Mouse (Mus musculus) limb, embryonic 11.5 days (tissue): ENCODE data around the gene Itga4. TPM values are rescaled to one million over a fixed set of nuclear protein-coding genes. Genes with fewer than 3 reads are reported as not detected.
A peak's percentile ranks its signal among the peaks of the same experiment; 100 is the strongest.

ENCODE experiments used
- ATAC-seq: fragments of 200-750 bp; cut with Nextera tagmentation; 2 replicates; pipeline ENCODE4 v1.8.0; 2017; ENCODE audit warnings: low read depth; ENCODE audit not compliant: insufficient number of reproducible peaks, low FRiP score, low TSS enrichment
- DNase-seq: peaks from one replicate; pipeline ENCODE4 v3.0.0-alpha.2; 2015; ENCODE audit warnings: low spot score
- H3K27ac ChIP-seq: fragments of 300-500 bp; sonication (generic); replicated peaks from 2 replicates; pipeline ENCODE4 v1.5.1; 2014; ENCODE audit warnings: low read depth, mild to moderate bottlenecking, low read length
- H3K27me3 ChIP-seq: fragments of 300-500 bp; sonication (generic); 2 replicates; pipeline ENCODE4 v1.6.1; 2014; ENCODE audit warnings: mild to moderate bottlenecking, low read length, mixed read lengths; ENCODE audit not compliant: control insufficient read depth, insufficient read depth
- H3K36me3 ChIP-seq: fragments of 300-500 bp; sonication (generic); 2 replicates; pipeline ENCODE4 v1.6.1; 2014; ENCODE audit warnings: mild to moderate bottlenecking, low read length, moderate library complexity, mixed read lengths; ENCODE audit not compliant: control insufficient read depth, insufficient read depth
- H3K4me1 ChIP-seq: fragments of 300-500 bp; sonication (generic); 2 replicates; pipeline ENCODE4 v1.6.1; 2014; ENCODE audit warnings: low read length, mixed read lengths; ENCODE audit not compliant: control insufficient read depth, insufficient read depth
- H3K4me2 ChIP-seq: fragments of 300-500 bp; sonication (generic); 2 replicates; pipeline ENCODE4 v1.6.1; 2014; ENCODE audit warnings: low read depth, mild to moderate bottlenecking, moderate library complexity; ENCODE audit not compliant: severe bottlenecking
- H3K4me3 ChIP-seq: fragments of 300-500 bp; sonication (generic); 2 replicates; pipeline ENCODE4 v1.5.1; 2014; ENCODE audit warnings: low read depth, low read length
- H3K9ac ChIP-seq: fragments of 300-500 bp; sonication (generic); 2 replicates; pipeline ENCODE4 v1.6.1; 2014; ENCODE audit warnings: mild to moderate bottlenecking, low read length
- H3K9me3 ChIP-seq: fragments of 300-500 bp; sonication (generic); 2 replicates; pipeline ENCODE4 v1.6.1; 2016; ENCODE audit warnings: low read length; ENCODE audit not compliant: control insufficient read depth
- WGBS: fragments of 180-500 bp; shearing (Covaris S2); extraction: QIAGEN DNeasy Blood & Tissue Kit; methylation state at CpG from one replicate; pipeline ENCODE4 v1.1.7; 2014; 5-methylcytosine and 5-hydroxymethylcytosine counted together
- polyA plus RNA-seq: library from polyadenylated mRNA; unstranded; fragments of >200 nt; fragmentation: Nextera tagmentation; extraction: Ambion mirVana; gene quantifications from 2 replicates; pipeline ENCODE4 v1.2.1, GENCODE M21; 2014

Itga4 gene
- polyA plus RNA-seq, 1 experiment from 2014 or later = 7.8 TPM

DNA sequence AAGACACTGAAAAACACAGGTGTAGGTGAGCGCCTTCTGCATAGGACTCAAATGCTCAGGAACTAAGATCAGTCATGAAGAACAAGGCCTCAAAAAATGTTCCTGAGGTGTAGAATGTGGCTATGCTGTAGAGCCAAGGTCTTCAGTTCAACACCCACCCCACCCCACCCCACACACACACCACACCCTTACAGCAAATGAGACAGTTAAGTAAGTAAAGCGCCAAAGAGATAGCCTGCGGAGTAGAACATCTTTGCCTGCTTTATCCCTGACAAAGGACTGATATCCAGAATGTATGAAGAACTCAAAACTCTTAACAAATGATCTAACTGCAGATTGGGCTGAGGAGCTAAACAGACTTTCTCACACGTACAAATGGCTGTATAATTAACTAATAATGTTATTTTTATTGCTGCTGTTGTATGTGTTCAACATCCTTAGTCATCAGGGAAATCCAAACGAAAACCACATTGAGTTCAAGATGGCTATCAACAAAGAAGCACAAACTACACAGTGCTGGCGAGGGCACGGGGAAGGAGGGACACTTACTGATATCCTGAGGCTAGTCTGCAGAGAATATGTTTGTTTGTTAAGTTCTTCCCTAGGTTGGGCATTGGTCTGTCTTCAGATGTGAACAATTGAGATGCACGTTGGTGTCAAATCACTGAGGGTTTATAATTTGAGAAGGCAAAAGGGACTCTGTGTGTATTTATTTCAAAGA is 19.3 kb upstream of the Itga4 start:
- no peak overlapping the region for H3K9ac ChIP-seq
- no peaks in the 10 kb centered on the region for H3K27me3 ChIP-seq
- DNase-seq = no peak
- WGBS = 78% methylated on average over 8 of the region's 8 CpGs
- H3K4me2 ChIP-seq = no peak overlapping the region
- H3K9me3 ChIP-seq = no peaks in the 10 kb centered on the region
- H3K4me3 ChIP-seq = no peak overlapping the region
- no peak overlapping the region for H3K27ac ChIP-seq
- H3K4me1 ChIP-seq = no peaks in the 10 kb centered on the region
- H3K36me3 ChIP-seq = no peaks in the 10 kb centered on the region
- ATAC-seq = no peak

DNA sequence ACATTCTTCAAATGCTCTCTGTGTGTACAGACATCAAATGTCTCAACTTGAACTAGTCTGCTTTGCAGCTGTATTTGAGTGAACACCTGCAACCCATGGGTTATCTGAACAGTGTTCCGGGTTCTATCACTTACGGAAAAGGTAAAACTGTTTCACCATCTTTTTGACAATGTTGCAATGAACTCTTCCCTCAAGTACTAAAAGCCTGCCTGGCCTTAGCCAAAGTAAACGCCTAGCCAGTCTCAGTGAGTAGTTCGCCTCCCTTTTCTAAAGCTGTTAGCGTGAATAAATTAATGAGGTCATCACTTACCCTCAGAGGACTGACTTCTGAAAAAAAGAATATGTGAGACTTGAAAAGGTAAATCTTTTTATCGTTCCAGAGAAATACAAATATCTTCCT is 18.0 kb upstream of the Itga4 start:
- no peaks in the 10 kb centered on the region for H3K36me3 ChIP-seq
- H3K27ac ChIP-seq = no peak overlapping the region
- no peaks in the 10 kb centered on the region for H3K27me3 ChIP-seq
- H3K4me1 ChIP-seq = peaks cover 4% of the 10 kb centered on the region; the same call in 1 of the 2 replicates
- H3K4me3 ChIP-seq = no peak overlapping the region
- no peak for ATAC-seq
- no peak for DNase-seq
- 77% methylated on average over 6 of the region's 6 CpGs for WGBS
- H3K9ac ChIP-seq = no peak overlapping the region
- H3K9me3 ChIP-seq = no peaks in the 10 kb centered on the region
- no peak overlapping the region for H3K4me2 ChIP-seq

DNA sequence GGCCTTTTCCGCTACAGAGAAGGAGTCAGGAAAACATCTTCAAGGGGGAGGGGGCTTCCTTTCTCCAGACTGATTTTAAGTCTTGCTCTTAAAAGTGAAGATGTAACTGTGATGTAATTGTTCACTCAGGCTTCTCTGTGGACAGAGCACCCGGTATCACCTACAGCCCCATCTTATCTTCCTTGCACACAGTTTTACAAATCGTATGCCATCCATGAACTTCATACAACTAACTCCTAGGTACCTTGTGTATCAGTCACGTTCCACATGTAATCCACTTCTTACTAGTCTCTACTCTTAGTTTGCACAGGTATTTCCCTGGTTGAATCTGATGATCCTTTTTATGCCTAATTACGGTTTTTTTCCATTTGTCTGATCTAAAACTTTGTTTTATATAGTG is 10.9 kb upstream of the Itga4 start:
- DNase-seq (no peak), ATAC-seq (no peak)
- Histone ChIP-seq H3K9me3 (no peaks in the 10 kb centered on the region), H3K36me3 (no peaks in the 10 kb centered on the region), H3K4me2 (no peak overlapping the region), H3K9ac (no peak overlapping the region), H3K27me3 (no peaks in the 10 kb centered on the region), H3K4me3 (no peak overlapping the region), H3K27ac (no peak overlapping the region), H3K4me1 (peaks cover 4% of the 10 kb centered on the region; the same call in 1 of the 2 replicates)
- 86% methylated on average over 5 of the region's 5 CpGs for WGBS

DNA sequence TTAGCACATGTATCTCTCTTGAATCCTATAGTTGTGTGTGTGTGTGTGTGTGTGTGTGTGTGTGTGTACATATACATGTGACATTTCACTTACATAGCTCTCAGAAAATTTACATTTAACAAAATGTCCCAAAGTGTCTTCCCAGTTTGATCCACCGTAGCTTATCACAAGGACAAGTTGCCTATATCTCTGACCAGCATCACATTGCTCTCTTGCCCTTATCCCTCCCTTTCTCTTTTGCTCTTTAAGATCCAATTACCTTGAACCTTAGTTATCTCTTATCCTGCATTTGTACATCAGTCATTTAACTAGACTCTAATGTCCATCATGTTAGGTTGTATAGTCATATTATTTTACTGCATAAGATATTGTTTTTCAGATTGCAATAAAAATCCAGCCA is 10.5 kb upstream of the Itga4 start:
- Histone ChIP-seq H3K4me3 (no peak overlapping the region), H3K4me2 (no peak overlapping the region), H3K9me3 (no peaks in the 10 kb centered on the region), H3K4me1 (peaks cover 4% of the 10 kb centered on the region; the same call in 1 of the 2 replicates), H3K36me3 (no peaks in the 10 kb centered on the region), H3K27ac (no peak overlapping the region), H3K27me3 (no peaks in the 10 kb centered on the region), H3K9ac (no peak overlapping the region)
- no peak for DNase-seq
- WGBS = 97% methylated on average over 1 of the region's 1 CpGs
- ATAC-seq = no peak

DNA sequence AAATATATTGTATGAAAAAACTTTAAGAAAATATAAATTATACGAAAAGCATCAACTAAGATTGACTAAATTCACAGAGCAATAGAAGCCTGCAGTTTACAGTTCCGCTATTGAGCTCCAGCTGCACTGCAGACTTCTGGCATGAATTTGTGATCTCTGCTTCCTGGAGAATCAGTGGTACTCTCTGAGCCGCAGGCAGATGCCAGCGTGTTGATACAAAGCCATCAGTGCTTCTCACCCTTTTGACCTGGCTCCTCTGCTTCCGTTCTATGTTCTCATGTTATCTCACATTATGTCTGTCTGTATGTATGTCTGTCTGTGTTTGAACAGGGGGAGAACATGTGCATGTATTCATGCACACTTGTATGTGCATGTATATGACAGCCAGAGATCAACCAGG is 6.9 kb upstream of the Itga4 start:
- H3K27me3 ChIP-seq = no peaks in the 10 kb centered on the region
- H3K4me2 ChIP-seq = no peak overlapping the region
- H3K4me3 ChIP-seq = no peak overlapping the region
- H3K36me3 ChIP-seq = no peaks in the 10 kb centered on the region
- no peaks in the 10 kb centered on the region for H3K4me1 ChIP-seq
- DNase-seq (no peak), ATAC-seq (no peak)
- no peak overlapping the region for H3K27ac ChIP-seq
- H3K9ac ChIP-seq = no peak overlapping the region
- H3K9me3 ChIP-seq = no peaks in the 10 kb centered on the region
- 77% methylated on average over 5 of the region's 5 CpGs for WGBS

DNA sequence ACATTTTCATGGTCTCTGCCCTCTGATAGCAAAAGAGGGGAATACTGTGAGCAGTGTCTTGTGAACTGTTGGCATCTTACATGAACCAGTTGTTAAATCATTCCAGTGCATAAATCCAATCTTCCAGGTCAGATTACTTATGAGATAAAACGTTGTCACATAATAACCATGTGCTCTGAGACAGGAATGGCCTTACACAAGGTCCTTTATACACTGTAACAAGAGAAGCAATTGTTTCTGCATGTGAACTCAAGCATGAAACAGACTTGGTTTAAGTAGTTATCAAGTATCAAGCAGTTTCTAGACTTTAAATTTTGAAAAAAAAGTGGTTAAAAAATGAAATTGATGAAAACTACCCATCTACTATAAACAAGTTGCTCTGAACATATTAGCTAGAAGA is 4.7 kb upstream of the Itga4 start:
- H3K27ac ChIP-seq = no peak overlapping the region
- peaks cover 1% of the 10 kb centered on the region; the same call in 1 of the 2 replicates for H3K27me3 ChIP-seq
- DNase-seq (no peak), ATAC-seq (no peak)
- H3K4me1 ChIP-seq = peaks cover 4% of the 10 kb centered on the region; the same call in 1 of the 2 replicates
- no peak overlapping the region for H3K4me2 ChIP-seq
- H3K4me3 ChIP-seq = no peak overlapping the region
- no peaks in the 10 kb centered on the region for H3K36me3 ChIP-seq
- 46% methylated on average over 1 of the region's 1 CpGs for WGBS
- H3K9ac ChIP-seq = no peak overlapping the region
- H3K9me3 ChIP-seq = no peaks in the 10 kb centered on the region

DNA sequence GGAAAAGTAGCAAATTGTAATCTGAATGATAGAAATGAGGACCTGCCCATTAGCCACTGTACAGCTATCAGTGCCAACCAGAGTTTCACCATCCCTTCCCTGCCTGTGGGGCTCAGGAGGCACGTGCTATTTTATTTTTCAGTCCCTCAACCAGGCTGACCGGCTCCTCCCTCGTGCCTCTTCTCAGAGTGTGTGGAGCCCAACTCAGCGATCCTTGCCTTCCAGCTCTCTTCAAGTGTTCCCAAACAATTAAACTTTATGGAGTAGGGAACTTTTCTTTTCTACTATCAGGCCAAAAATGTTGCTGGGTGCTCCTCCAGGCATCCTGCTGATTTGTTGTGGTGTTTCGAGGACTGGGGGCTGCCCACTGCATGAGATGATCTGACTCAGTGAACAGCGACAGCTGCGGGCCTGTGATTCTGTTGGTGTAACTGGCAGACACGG is 1.4 kb upstream of the Itga4 start:
- H3K27ac ChIP-seq = no peak overlapping the region
- 65% methylated on average over 8 of the region's 8 CpGs for WGBS
- H3K4me3 ChIP-seq = no peak overlapping the region
- no peaks in the 10 kb centered on the region for H3K36me3 ChIP-seq
- ATAC-seq = no peak
- H3K9ac ChIP-seq = no peak overlapping the region
- no peaks in the 10 kb centered on the region for H3K9me3 ChIP-seq
- peaks cover 3% of the 10 kb centered on the region; the same call in 1 of the 2 replicates for H3K27me3 ChIP-seq
- H3K4me1 ChIP-seq = peaks cover 8% of the 10 kb centered on the region
- DNase-seq = no peak
- no peak overlapping the region for H3K4me2 ChIP-seq

DNA sequence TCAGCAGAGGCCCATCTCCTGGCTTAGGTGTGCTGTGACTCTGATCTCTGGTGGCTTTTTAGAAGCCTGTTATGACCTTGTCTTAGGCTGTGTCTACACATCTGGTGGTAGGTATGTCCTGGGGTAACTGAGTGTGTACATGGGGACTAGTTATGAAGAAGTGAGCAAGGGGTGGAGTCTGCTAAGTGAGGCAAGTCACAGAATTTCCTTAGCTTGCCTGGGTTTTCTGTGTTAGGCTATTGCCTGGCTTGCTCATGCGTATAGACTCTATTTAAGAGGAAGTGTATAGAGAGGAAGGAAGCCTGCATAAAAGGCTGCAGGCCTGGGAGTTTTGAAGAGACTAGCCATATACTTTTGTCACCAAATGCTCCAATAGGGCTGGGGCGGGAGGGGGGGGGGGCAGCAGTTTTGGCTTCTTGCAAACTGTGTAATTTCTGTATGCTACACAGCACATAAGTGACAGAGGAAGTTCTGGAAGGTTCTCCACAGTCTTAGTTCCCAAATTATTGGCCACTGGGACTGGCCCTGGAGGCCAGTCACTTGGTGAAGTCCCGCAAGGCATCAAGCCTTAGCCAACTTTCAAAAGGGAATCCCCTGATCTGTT is 536 bp upstream of the Itga4 start:
- Histone ChIP-seq H3K27me3 (peaks cover 3% of the 10 kb centered on the region; the same call in 1 of the 2 replicates), H3K27ac (no peak overlapping the region), H3K4me1 (peaks cover 8% of the 10 kb centered on the region), H3K4me2 (peak overlapping the region; percentile 93), H3K9me3 (no peaks in the 10 kb centered on the region), H3K4me3 (peak overlapping the region; percentile 46), H3K36me3 (no peaks in the 10 kb centered on the region), H3K9ac (no peak overlapping the region)
- WGBS = 53% methylated on average over 3 of the region's 3 CpGs
- ATAC-seq (no peak), DNase-seq (no peak)
